Mouse (Mus musculus): ENCODE measurements around the gene Cpeb3.

- TF ChIP-seq POLR2AphosphoS5 (IDR thresholded peaks at IDR 0.05; ENCODE audit: insufficient replicate concordance, low read depth, low read length), result no peak
- TF ChIP-seq GATA1 (IDR thresholded peaks at IDR 0.05; ENCODE audit: borderline replicate concordance, low read length), result no peak
- TF ChIP-seq CTCF (IDR thresholded peaks at IDR 0.05; ENCODE audit: low read depth, low read length), result no peak
- TF ChIP-seq TAL1 (conservative IDR thresholded peaks at IDR 0.05; ENCODE audit: low read depth, low read length), result no peak
These were observed 30.2 kb upstream of the Cpeb3 start for GRCm38 (mm10) chr19:37238651-37239050.
